Mouse (Mus musculus): ENCODE data around the gene Cela3a.

- TF ChIP-seq CTCF (IDR thresholded peaks at IDR 0.05; ENCODE audit: extremely low read depth, insufficient read depth, insufficient read length, insufficient replicate concordance) = no peak
- no peak for TF ChIP-seq POLR2A (IDR thresholded peaks at IDR 0.05; ENCODE audit: low read depth, low read length)
These were observed 44.1 kb downstream of the Cela3a start for GRCm38 (mm10) chr4:137365356-137366062.
